Mouse (Mus musculus) hindbrain, embryonic 10.5 days (tissue): Measurements from ENCODE around the gene Mcm5. TPM values are rescaled to one million over a fixed set of nuclear protein-coding genes. Genes with fewer than 3 reads are reported as not detected.

Experiments
- DNase-seq: peaks from one replicate; pipeline ENCODE4 v3.0.0-alpha.2; 2017; ENCODE audit warnings: low spot score
- H3K27ac ChIP-seq: fragments of 300-500 bp; sonication (generic); 2 replicates; pipeline ENCODE4 v1.5.1; 2016; ENCODE audit warnings: mild to moderate bottlenecking, moderate library complexity
- H3K27me3 ChIP-seq: fragments of 300-500 bp; sonication (generic); 2 replicates; pipeline ENCODE4 v1.6.1; 2016; ENCODE audit warnings: mild to moderate bottlenecking; ENCODE audit not compliant: poor library complexity, insufficient read depth, severe bottlenecking
- H3K36me3 ChIP-seq: fragments of 300-500 bp; sonication (generic); 2 replicates; pipeline ENCODE4 v1.6.1; 2016; ENCODE audit warnings: mild to moderate bottlenecking, moderate library complexity
- H3K4me1 ChIP-seq: fragments of 300-500 bp; sonication (generic); replicated peaks from 2 replicates; pipeline ENCODE4 v1.6.1; 2016; ENCODE audit warnings: mild to moderate bottlenecking
- H3K4me3 ChIP-seq: fragments of 300-500 bp; sonication (generic); 2 replicates; pipeline ENCODE4 v1.5.1; 2016; ENCODE audit warnings: mild to moderate bottlenecking, moderate library complexity
- H3K9me3 ChIP-seq: fragments of 300-500 bp; sonication (generic); 2 replicates; pipeline ENCODE4 v1.6.1; 2016; ENCODE audit warnings: mild to moderate bottlenecking, moderate library complexity
- WGBS: fragments of 180-500 bp; shearing (Covaris S2); methylation state at CpG from one replicate; pipeline ENCODE4 v1.1.7; 2016; 5-methylcytosine and 5-hydroxymethylcytosine counted together
- polyA plus RNA-seq: library from polyadenylated mRNA; unstranded; fragments of >200 nt; fragmentation: Nextera tagmentation; extraction: Ambion mirVana; gene quantifications from 2 replicates; pipeline ENCODE4 v1.2.1, GENCODE M21; 2016

Mcm5 gene
- polyA plus RNA-seq: 235 and 294 TPM in 2 replicates

- Histone ChIP-seq H3K36me3 (peaks cover 38% of the 10 kb centered on the region), H3K27me3 (no peaks in the 10 kb centered on the region), H3K4me1 (peaks cover 28% of the 10 kb centered on the region), H3K9me3 (no peaks in the 10 kb centered on the region), H3K27ac (peak within 1 kb of the TSS; percentile 97), H3K4me3 (peak within 1 kb of the TSS; percentile 80)
- under 1% methylated on average over 59 of the region's 59 CpGs for WGBS
- DNase-seq: peak; percentile 100
Measured at GRCm38 (mm10) chr8:75109236-75109967, at the start of gene Mcm5. TSS of gene Mcm5 (plus strand) at chr8:75109569.

- Histone ChIP-seq H3K36me3 (peaks cover 50% of the 10 kb centered on the region), H3K9me3 (no peaks in the 10 kb centered on the region), H3K27ac (no peak overlapping the region), H3K4me3 (no peak overlapping the region), H3K4me1 (peaks cover 6% of the 10 kb centered on the region), H3K27me3 (no peaks in the 10 kb centered on the region)
- 78% methylated on average over 6 of the region's 6 CpGs for WGBS
- no peak for DNase-seq
Measured at GRCm38 (mm10) chr8:75060022-75060421, 49.3 kb upstream of the Mcm5 start.

GRCm38 (mm10) chr8:75060815-75061214 lies 48.6 kb upstream of the Mcm5 start:
- no peak overlapping the region for H3K27ac ChIP-seq
- DNase-seq: no peak
- H3K36me3 ChIP-seq: peaks cover 57% of the 10 kb centered on the region
- H3K27me3 ChIP-seq: no peaks in the 10 kb centered on the region
- WGBS: 90% methylated on average over 2 of the region's 2 CpGs
- H3K4me3 ChIP-seq: no peak overlapping the region
- no peaks in the 10 kb centered on the region for H3K9me3 ChIP-seq
- H3K4me1 ChIP-seq: peaks cover 6% of the 10 kb centered on the region

- WGBS: 66% methylated on average over 3 of the region's 3 CpGs
- H3K4me3 ChIP-seq: no peak overlapping the region
- H3K36me3 ChIP-seq: peaks cover 56% of the 10 kb centered on the region
- no peaks in the 10 kb centered on the region for H3K9me3 ChIP-seq
- no peak overlapping the region for H3K27ac ChIP-seq
- H3K4me1 ChIP-seq: peaks cover 6% of the 10 kb centered on the region
- DNase-seq: peak; percentile 13
- H3K27me3 ChIP-seq: no peaks in the 10 kb centered on the region
Measured at GRCm38 (mm10) chr8:75063290-75063689, 46.1 kb upstream of the Mcm5 start.

- Histone ChIP-seq H3K27ac (no peak overlapping the region), H3K27me3 (no peaks in the 10 kb centered on the region), H3K4me1 (peaks cover 6% of the 10 kb centered on the region), H3K36me3 (peaks cover 47% of the 10 kb centered on the region), H3K4me3 (no peak overlapping the region), H3K9me3 (no peaks in the 10 kb centered on the region)
- WGBS: 79% methylated on average over 3 of the region's 3 CpGs
- no peak for DNase-seq
Measured at GRCm38 (mm10) chr8:75064790-75065189, 44.6 kb upstream of the Mcm5 start.

- no peak overlapping the region for H3K4me3 ChIP-seq
- peaks cover 36% of the 10 kb centered on the region for H3K36me3 ChIP-seq
- H3K27ac ChIP-seq: no peak overlapping the region
- H3K9me3 ChIP-seq: no peaks in the 10 kb centered on the region
- H3K4me1 ChIP-seq: peaks cover 6% of the 10 kb centered on the region
- WGBS: 76% methylated on average over 6 of the region's 6 CpGs
- no peaks in the 10 kb centered on the region for H3K27me3 ChIP-seq
- DNase-seq: no peak
Measured at GRCm38 (mm10) chr8:75067287-75067686, 42.1 kb upstream of the Mcm5 start.

- Histone ChIP-seq H3K36me3 (peaks cover 19% of the 10 kb centered on the region), H3K9me3 (no peaks in the 10 kb centered on the region), H3K4me1 (no peaks in the 10 kb centered on the region), H3K27ac (no peak overlapping the region), H3K27me3 (no peaks in the 10 kb centered on the region), H3K4me3 (no peak overlapping the region)
- WGBS: 84% methylated on average over 1 of the region's 1 CpGs
- no peak for DNase-seq
Measured at GRCm38 (mm10) chr8:75070297-75070696, 39.1 kb upstream of the Mcm5 start.

GRCm38 (mm10) chr8:75071627-75072346 lies 37.6 kb upstream of the Mcm5 start:
- no peaks in the 10 kb centered on the region for H3K27me3 ChIP-seq
- H3K4me3 ChIP-seq: no peak overlapping the region
- H3K9me3 ChIP-seq: no peaks in the 10 kb centered on the region
- DNase-seq: peak; percentile 79
- H3K36me3 ChIP-seq: peaks cover 11% of the 10 kb centered on the region
- 31% methylated on average over 4 of the region's 4 CpGs for WGBS
- 0 out of 2 replicates have a peak overlapping the region, but pooled peaks have one; percentile 16 for H3K27ac ChIP-seq
- no peaks in the 10 kb centered on the region for H3K4me1 ChIP-seq

GRCm38 (mm10) chr8:75074876-75075275 lies 34.5 kb upstream of the Mcm5 start:
- Histone ChIP-seq H3K36me3 (no peaks in the 10 kb centered on the region), H3K27ac (no peak overlapping the region), H3K4me1 (no peaks in the 10 kb centered on the region), H3K9me3 (no peaks in the 10 kb centered on the region), H3K27me3 (no peaks in the 10 kb centered on the region), H3K4me3 (no peak overlapping the region)
- no peak for DNase-seq
- 97% methylated on average over 1 of the region's 1 CpGs for WGBS

- Histone ChIP-seq H3K4me1 (peaks cover under 1% of the 10 kb centered on the region), H3K9me3 (no peaks in the 10 kb centered on the region), H3K36me3 (no peaks in the 10 kb centered on the region), H3K4me3 (no peak overlapping the region), H3K27ac (no peak overlapping the region), H3K27me3 (no peaks in the 10 kb centered on the region)
- 78% methylated on average over 1 of the region's 1 CpGs for WGBS
- no peak for DNase-seq
Measured at GRCm38 (mm10) chr8:75078215-75078614, 31.2 kb upstream of the Mcm5 start.

- H3K4me3 ChIP-seq: no peak overlapping the region
- no peaks in the 10 kb centered on the region for H3K36me3 ChIP-seq
- no peaks in the 10 kb centered on the region for H3K27me3 ChIP-seq
- no peak overlapping the region for H3K27ac ChIP-seq
- no peak for DNase-seq
- H3K9me3 ChIP-seq: no peaks in the 10 kb centered on the region
- H3K4me1 ChIP-seq: peaks cover 7% of the 10 kb centered on the region
- WGBS: 95% methylated on average over 9 of the region's 9 CpGs
Measured at GRCm38 (mm10) chr8:75078851-75079250, 30.5 kb upstream of the Mcm5 start.

GRCm38 (mm10) chr8:75081364-75082040 lies 27.9 kb upstream of the Mcm5 start:
- no peaks in the 10 kb centered on the region for H3K36me3 ChIP-seq
- no peak overlapping the region for H3K4me3 ChIP-seq
- peaks cover 9% of the 10 kb centered on the region for H3K4me1 ChIP-seq
- WGBS: 81% methylated on average over 9 of the region's 9 CpGs
- H3K27ac ChIP-seq: no peak overlapping the region
- H3K27me3 ChIP-seq: no peaks in the 10 kb centered on the region
- H3K9me3 ChIP-seq: no peaks in the 10 kb centered on the region
- DNase-seq: no peak
